Mouse (Mus musculus): ENCODE data around the gene Asap2. TPM values are rescaled to one million over a fixed set of nuclear protein-coding genes. Genes with fewer than 3 reads are reported as not detected.

Gene Asap2
- polyA plus RNA-seq, 2 experiments = 9.2 to 20.1 TPM

GRCm38 (mm10) chr12:21207422-21207821 lies 217.2 kb downstream of the Asap2 start:
- TF ChIP-seq POLR2A (IDR thresholded peaks at IDR 0.05; ENCODE audit: borderline replicate concordance, extremely low read depth, insufficient read depth, insufficient read length) = no peak
- WGBS = 90% methylated on average over 5 of the region's 5 CpGs
- Histone ChIP-seq H3K4me2 (replicated peaks; ENCODE audit: low read depth, low read length, severe bottlenecking) (no peak overlapping the region), H3K4me1 (ENCODE audit: control insufficient read depth, insufficient read depth, low read length) (0 out of 2 replicates have a peak, but pooled peaks cover 10% of the 10 kb centered on the region), H3K36me3 (ENCODE audit: control insufficient read depth, insufficient read depth, low read length) (peaks cover 33% of the 10 kb centered on the region), H3K27me3 (ENCODE audit: control insufficient read depth, insufficient read depth, low read length) (no peaks in the 10 kb centered on the region), H3K9me3 (ENCODE audit: control insufficient read depth, low read length) (no peaks in the 10 kb centered on the region), H3K9ac (ENCODE audit: low read depth, low read length, severe bottlenecking) (no peak overlapping the region), H3K27ac (replicated peaks; ENCODE audit: low read depth, low read length) (no peak overlapping the region), H3K4me3 (replicated peaks; ENCODE audit: low read length) (no peak overlapping the region)
- DNase-seq (ENCODE audit: low spot score) (no peak), ATAC-seq (ENCODE audit: low FRiP score, low read depth) (no peak)

GRCm38 (mm10) chr12:21208172-21208795 lies 218.0 kb downstream of the Asap2 start:
- H3K27ac ChIP-seq (replicated peaks; ENCODE audit: low read depth, low read length) = no peak overlapping the region
- no peak for TF ChIP-seq POLR2A (IDR thresholded peaks at IDR 0.05; ENCODE audit: borderline replicate concordance, extremely low read depth, insufficient read depth, insufficient read length)
- DNase-seq (ENCODE audit: low spot score) (no peak), ATAC-seq (ENCODE audit: low FRiP score, low read depth) (no peak)
- H3K9ac ChIP-seq (ENCODE audit: low read depth, low read length, severe bottlenecking) = no peak overlapping the region
- H3K4me1 ChIP-seq (ENCODE audit: control insufficient read depth, insufficient read depth, low read length) = 0 out of 2 replicates have a peak, but pooled peaks cover 10% of the 10 kb centered on the region
- no peak overlapping the region for H3K4me3 ChIP-seq (replicated peaks; ENCODE audit: low read length)
- 84% methylated on average over 11 of the region's 11 CpGs for WGBS
- H3K9me3 ChIP-seq (ENCODE audit: control insufficient read depth, low read length) = no peaks in the 10 kb centered on the region
- no peaks in the 10 kb centered on the region for H3K27me3 ChIP-seq (ENCODE audit: control insufficient read depth, insufficient read depth, low read length)
- no peak overlapping the region for H3K4me2 ChIP-seq (replicated peaks; ENCODE audit: low read depth, low read length, severe bottlenecking)
- H3K36me3 ChIP-seq (ENCODE audit: control insufficient read depth, insufficient read depth, low read length) = peaks cover 36% of the 10 kb centered on the region

- no peak for TF ChIP-seq POLR2A (IDR thresholded peaks at IDR 0.05; ENCODE audit: borderline replicate concordance, extremely low read depth, insufficient read depth, insufficient read length)
- Histone ChIP-seq H3K9me3 (ENCODE audit: control insufficient read depth, low read length) (no peaks in the 10 kb centered on the region), H3K4me3 (replicated peaks; ENCODE audit: low read length) (no peak overlapping the region), H3K4me1 (ENCODE audit: control insufficient read depth, insufficient read depth, low read length) (0 out of 2 replicates have a peak, but pooled peaks cover 10% of the 10 kb centered on the region), H3K9ac (ENCODE audit: low read depth, low read length, severe bottlenecking) (no peak overlapping the region), H3K36me3 (ENCODE audit: control insufficient read depth, insufficient read depth, low read length) (peaks cover 39% of the 10 kb centered on the region), H3K4me2 (replicated peaks; ENCODE audit: low read depth, low read length, severe bottlenecking) (no peak overlapping the region), H3K27me3 (ENCODE audit: control insufficient read depth, insufficient read depth, low read length) (no peaks in the 10 kb centered on the region), H3K27ac (replicated peaks; ENCODE audit: low read depth, low read length) (no peak overlapping the region)
- 93% methylated on average over 10 of the region's 10 CpGs for WGBS
- no peak for ATAC-seq (ENCODE audit: low FRiP score, low read depth)
- DNase-seq (ENCODE audit: low spot score) = no peak
These were observed 219.0 kb downstream of the Asap2 start for GRCm38 (mm10) chr12:21209273-21209672.

DNA sequence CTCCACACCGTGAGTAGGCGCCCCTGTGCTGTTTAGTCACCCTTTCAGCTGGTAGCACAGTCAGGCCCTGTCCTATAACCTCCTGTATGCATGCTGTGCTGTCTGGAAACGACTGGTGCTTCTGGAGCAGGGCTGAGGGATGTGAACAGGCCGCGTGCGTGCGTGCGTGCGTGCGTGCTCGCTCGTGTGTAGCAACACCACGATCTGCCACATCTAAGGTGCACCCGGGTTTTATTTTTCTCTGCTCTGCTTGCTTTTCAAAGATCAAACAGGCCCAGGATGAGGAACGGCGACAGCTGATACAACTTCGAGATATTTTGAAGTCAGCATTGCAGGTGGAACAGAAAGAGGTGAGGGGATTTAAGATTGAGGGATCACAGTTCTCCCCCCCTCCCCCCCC lies 222.6 kb downstream of the Asap2 start:
- WGBS = 87% methylated on average over 17 of the region's 17 CpGs
- H3K9ac ChIP-seq (ENCODE audit: low read depth, low read length, severe bottlenecking) = no peak overlapping the region
- TF ChIP-seq POLR2A (IDR thresholded peaks at IDR 0.05; ENCODE audit: borderline replicate concordance, extremely low read depth, insufficient read depth, insufficient read length) = no peak
- no peaks in the 10 kb centered on the region for H3K27me3 ChIP-seq (ENCODE audit: control insufficient read depth, insufficient read depth, low read length)
- no peaks in the 10 kb centered on the region for H3K9me3 ChIP-seq (ENCODE audit: control insufficient read depth, low read length)
- no peaks in the 10 kb centered on the region for H3K4me1 ChIP-seq (ENCODE audit: control insufficient read depth, insufficient read depth, low read length)
- H3K27ac ChIP-seq (replicated peaks; ENCODE audit: low read depth, low read length) = no peak overlapping the region
- H3K36me3 ChIP-seq (ENCODE audit: control insufficient read depth, insufficient read depth, low read length) = peaks cover 29% of the 10 kb centered on the region
- H3K4me2 ChIP-seq (replicated peaks; ENCODE audit: low read depth, low read length, severe bottlenecking) = no peak overlapping the region
- ATAC-seq (ENCODE audit: low FRiP score, low read depth) (no peak), DNase-seq (ENCODE audit: low spot score) (no peak)
- H3K4me3 ChIP-seq (replicated peaks; ENCODE audit: low read length) = no peak overlapping the region

DNA sequence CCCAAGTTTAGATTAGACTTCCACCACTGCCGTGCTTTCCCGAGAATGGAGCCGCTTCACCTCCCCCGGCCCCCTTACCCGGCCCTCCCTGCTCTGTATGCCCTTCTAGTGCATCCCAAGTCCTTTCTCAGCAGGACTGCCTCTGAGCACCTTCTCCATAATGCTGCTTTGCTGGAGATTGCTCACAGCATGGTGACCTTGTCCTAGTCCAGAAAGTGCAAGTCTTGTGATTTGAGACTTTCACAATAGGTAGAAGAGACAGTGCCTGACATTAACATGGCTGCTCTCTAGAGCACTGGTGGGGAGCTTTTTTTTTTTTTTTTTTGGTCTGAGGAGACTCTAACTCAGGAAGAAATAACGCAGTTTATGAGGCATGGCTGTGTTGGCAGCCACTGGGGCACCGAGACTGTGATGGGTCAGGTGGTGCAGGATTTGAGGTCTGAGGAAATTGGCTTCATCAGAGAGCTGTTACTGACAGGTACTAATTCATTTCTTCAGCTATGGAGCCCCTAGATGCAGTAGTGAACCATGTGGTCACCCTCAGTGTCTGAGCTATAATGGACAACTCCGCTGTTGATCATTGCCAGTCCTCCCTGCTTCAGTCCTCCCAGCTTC lies 224.4 kb downstream of the Asap2 start:
- Histone ChIP-seq H3K27ac (replicated peaks; ENCODE audit: low read depth, low read length) (no peak overlapping the region), H3K4me1 (ENCODE audit: control insufficient read depth, insufficient read depth, low read length) (no peaks in the 10 kb centered on the region), H3K4me2 (replicated peaks; ENCODE audit: low read depth, low read length, severe bottlenecking) (no peak overlapping the region), H3K36me3 (ENCODE audit: control insufficient read depth, insufficient read depth, low read length) (peaks cover 31% of the 10 kb centered on the region), H3K9ac (ENCODE audit: low read depth, low read length, severe bottlenecking) (no peak overlapping the region), H3K9me3 (ENCODE audit: control insufficient read depth, low read length) (no peaks in the 10 kb centered on the region), H3K4me3 (replicated peaks; ENCODE audit: low read length) (no peak overlapping the region), H3K27me3 (ENCODE audit: control insufficient read depth, insufficient read depth, low read length) (no peaks in the 10 kb centered on the region)
- DNase-seq (ENCODE audit: low spot score) = no peak
- 86% methylated on average over 8 of the region's 8 CpGs for WGBS
- TF ChIP-seq POLR2A (IDR thresholded peaks at IDR 0.05; ENCODE audit: borderline replicate concordance, extremely low read depth, insufficient read depth, insufficient read length) = no peak
- no peak for ATAC-seq (ENCODE audit: low FRiP score, low read depth)

Data from limb, embryonic 14.5 days (tissue).